Mouse (Mus musculus) MEL (cell line): ENCODE data around the gene Trim8. TPM values are rescaled to one million over a fixed set of nuclear protein-coding genes. Genes with fewer than 3 reads are reported as not detected.

Experiments used
- DNase-seq: peaks from one replicate; pipeline ENCODE4 v3.0.0; 2011; ENCODE audit warnings: low read depth, low spot score
- H3K27ac ChIP-seq: 2 replicates; pipeline ENCODE4 v1.5.1; 2012; ENCODE audit warnings: low read depth, mild to moderate bottlenecking, control low read depth, low read length, moderate library complexity; ENCODE audit not compliant: control insufficient read depth
- H3K27me3 ChIP-seq, 2 experiments: fragments of 150-350 bp in 1 of 2; sonication (generic) in 1 of 2; 2 replicates each; pipeline ENCODE4 v1.6.1; 2012; ENCODE audit warnings: low read length in 2 of 2, mild to moderate bottlenecking in 2 of 2, improper control_type of control experiment in 1 of 2, moderate library complexity in 1 of 2; ENCODE audit not compliant: insufficient read depth in 2 of 2, control insufficient read depth in 1 of 2
- H3K36me3 ChIP-seq, 2 experiments: 2 replicates each; pipeline ENCODE4 v1.6.1; 2012 to 2014; ENCODE audit warnings: low read length in 2 of 2, improper control_type of control experiment in 1 of 2, inconsistent platforms in 1 of 2, mild to moderate bottlenecking in 1 of 2; ENCODE audit not compliant: insufficient read depth in 2 of 2, control insufficient read depth in 1 of 2
- H3K4me1 ChIP-seq, 2 experiments: fragments of 150-350 bp in 1 of 2; sonication (generic) in 1 of 2; 2 replicates each; pipeline ENCODE4 v1.6.1; 2012; ENCODE audit warnings: low read length in 2 of 2, improper control_type of control experiment in 1 of 2, mild to moderate bottlenecking in 1 of 2; ENCODE audit not compliant: insufficient read depth in 2 of 2, control insufficient read depth in 1 of 2
- H3K4me3 ChIP-seq, 2 experiments: fragments of 150-350 bp in 1 of 2; sonication (generic) in 1 of 2; 2 replicates each; pipeline ENCODE4 v1.5.1; 2012; ENCODE audit warnings: low read depth in 2 of 2, low read length in 2 of 2, mild to moderate bottlenecking in 2 of 2, moderate library complexity in 2 of 2, control low read depth in 1 of 2, improper control_type of control experiment in 1 of 2; ENCODE audit not compliant: control insufficient read depth in 1 of 2, insufficient read depth in 1 of 2
- H3K79me2 ChIP-seq: 2 replicates; pipeline ENCODE4 v1.6.1; 2012; ENCODE audit warnings: mild to moderate bottlenecking, low read length, moderate library complexity; ENCODE audit not compliant: control insufficient read depth, poor library complexity, insufficient read depth
- H3K9ac ChIP-seq: 2 replicates; pipeline ENCODE4 v1.6.1; 2012; ENCODE audit warnings: low read depth, mild to moderate bottlenecking, control low read depth, low read length, moderate library complexity; ENCODE audit not compliant: control insufficient read depth, poor library complexity, severe bottlenecking
- H3K9me3 ChIP-seq: fragments of 150-350 bp; sonication (generic); replicated peaks from 2 replicates; pipeline ENCODE4 v1.6.1; 2012; ENCODE audit warnings: mild to moderate bottlenecking, low read length, improper control_type of control experiment, moderate library complexity; ENCODE audit not compliant: insufficient read depth
- E2F4 ChIP-seq: IDR thresholded peaks from 2 replicates; pipeline ENCODE4 v1.6.1; 2011; ENCODE audit warnings: low read depth, low read length, improper control_type of control experiment, borderline replicate concordance
- ELF1 ChIP-seq: IDR thresholded peaks from 2 replicates; pipeline ENCODE4 v1.6.1; 2014; ENCODE audit warnings: low read depth, mild to moderate bottlenecking, inconsistent platforms, low read length, improper control_type of control experiment, moderate library complexity
- EP300 ChIP-seq, 2 experiments: IDR thresholded peaks; 2 replicates each; pipeline ENCODE4 v1.6.1; 2011; ENCODE audit warnings: improper control_type of control experiment in 2 of 2, low read length in 2 of 2, low read depth in 1 of 2, mild to moderate bottlenecking in 1 of 2
- ETS1 ChIP-seq: IDR thresholded peaks from 2 replicates; pipeline ENCODE4 v1.6.1; 2012; ENCODE audit warnings: low read depth, mild to moderate bottlenecking, inconsistent platforms, low read length, improper control_type of control experiment, moderate library complexity
- GATA1 ChIP-seq: IDR thresholded peaks from 2 replicates; pipeline ENCODE4 v1.6.1; 2011; ENCODE audit warnings: low read depth, low read length, improper control_type of control experiment
- HCFC1 ChIP-seq: IDR thresholded peaks from 2 replicates; pipeline ENCODE4 v1.6.1; 2012; ENCODE audit warnings: low read depth, mild to moderate bottlenecking, inconsistent platforms, low read length, improper control_type of control experiment, moderate library complexity
- JUND ChIP-seq: IDR thresholded peaks from 2 replicates; pipeline ENCODE4 v1.6.1; 2011; ENCODE audit warnings: low read depth, mild to moderate bottlenecking, improper control_type of control experiment, low read length
- MAX ChIP-seq: IDR thresholded peaks from 2 replicates; pipeline ENCODE4 v1.6.1; 2011; ENCODE audit warnings: low read length, improper control_type of control experiment
- MAZ ChIP-seq: IDR thresholded peaks from 2 replicates; pipeline ENCODE4 v1.6.1; 2012; ENCODE audit warnings: low read depth, mild to moderate bottlenecking, inconsistent platforms, low read length, improper control_type of control experiment
- MXI1 ChIP-seq: IDR thresholded peaks from 2 replicates; pipeline ENCODE4 v1.6.1; 2011; ENCODE audit warnings: mild to moderate bottlenecking, low read depth, low read length, improper control_type of control experiment
- MYC ChIP-seq: IDR thresholded peaks from 2 replicates; pipeline ENCODE4 v1.6.1; 2011; ENCODE audit warnings: low read depth, mild to moderate bottlenecking, low read length, improper control_type of control experiment, moderate library complexity
- NELFE ChIP-seq: IDR thresholded peaks from 2 replicates; pipeline ENCODE4 v1.6.1; 2011; ENCODE audit warnings: low read depth, low read length, improper control_type of control experiment
- NRF1 ChIP-seq: IDR thresholded peaks from 2 replicates; pipeline ENCODE4 v1.6.1; 2014; ENCODE audit warnings: low read depth, mild to moderate bottlenecking, inconsistent platforms, low read length, improper control_type of control experiment, moderate library complexity; ENCODE audit not compliant: poor library complexity, insufficient read depth, severe bottlenecking
- RCOR1 ChIP-seq: IDR thresholded peaks from 2 replicates; pipeline ENCODE4 v1.6.1; 2012; ENCODE audit warnings: low read depth, mild to moderate bottlenecking, inconsistent platforms, low read length, improper control_type of control experiment
- SIN3A ChIP-seq: IDR thresholded peaks from 2 replicates; pipeline ENCODE4 v1.6.1; 2012; ENCODE audit warnings: low read length, improper control_type of control experiment, inconsistent platforms
- TBP ChIP-seq: IDR thresholded peaks from 2 replicates; pipeline ENCODE4 v1.8.0; 2011; ENCODE audit warnings: low read depth, low read length, improper control_type of control experiment
- TCF12 ChIP-seq: IDR thresholded peaks from 2 replicates; pipeline ENCODE4 v1.6.1; 2014; ENCODE audit warnings: low read depth, mild to moderate bottlenecking, inconsistent platforms, low read length, improper control_type of control experiment, moderate library complexity
- UBTF ChIP-seq: IDR thresholded peaks from 2 replicates; pipeline ENCODE4 v1.6.1; 2012; ENCODE audit warnings: low read depth, mild to moderate bottlenecking, inconsistent platforms, low read length, improper control_type of control experiment, moderate library complexity, borderline replicate concordance; ENCODE audit not compliant: insufficient read depth
- USF2 ChIP-seq, 2 experiments: IDR thresholded peaks; 2 replicates each; pipeline ENCODE4 v1.6.1; 2011 to 2012; ENCODE audit warnings: improper control_type of control experiment in 2 of 2, low read length in 2 of 2, borderline replicate concordance in 1 of 2, inconsistent platforms in 1 of 2, low read depth in 1 of 2, mild to moderate bottlenecking in 1 of 2; ENCODE audit not compliant: insufficient read depth in 1 of 2
- ZC3H11A ChIP-seq: IDR thresholded peaks from 2 replicates; pipeline ENCODE4 v1.6.1; 2012; ENCODE audit warnings: low read depth, mild to moderate bottlenecking, inconsistent platforms, low read length, improper control_type of control experiment
- ZKSCAN1 ChIP-seq: IDR thresholded peaks from 2 replicates; pipeline ENCODE4 v1.6.1; 2012; ENCODE audit warnings: low read depth, mild to moderate bottlenecking, inconsistent platforms, low read length, improper control_type of control experiment, moderate library complexity
- polyA plus RNA-seq, 2 experiments: library from polyadenylated mRNA; stranded (reverse) in 1 of 2; unstranded in 1 of 2; fragments of >175 nt in 1 of 2; fragments of >200 nt in 1 of 2; gene quantifications; 2 replicates each; pipeline versions ENCODE4 v1.2.1 to v1.2.4; 2012; ENCODE audit warnings: low replicate concordance in 2 of 2, low read depth in 1 of 2; ENCODE audit not compliant: insufficient read length in 2 of 2, insufficient read depth in 1 of 2, missing spikeins in 1 of 2
- total RNA-seq: library from RNA; depleted of rRNA; stranded (reverse); fragments of 300-350 nt; gene quantifications from 2 replicates; pipeline ENCODE4 v1.2.3, GENCODE M21; 2012

The Trim8 gene
- total and polyA plus RNA-seq, 3 experiments: 19.1 to 57.2 TPM; not detected in 1

DNA sequence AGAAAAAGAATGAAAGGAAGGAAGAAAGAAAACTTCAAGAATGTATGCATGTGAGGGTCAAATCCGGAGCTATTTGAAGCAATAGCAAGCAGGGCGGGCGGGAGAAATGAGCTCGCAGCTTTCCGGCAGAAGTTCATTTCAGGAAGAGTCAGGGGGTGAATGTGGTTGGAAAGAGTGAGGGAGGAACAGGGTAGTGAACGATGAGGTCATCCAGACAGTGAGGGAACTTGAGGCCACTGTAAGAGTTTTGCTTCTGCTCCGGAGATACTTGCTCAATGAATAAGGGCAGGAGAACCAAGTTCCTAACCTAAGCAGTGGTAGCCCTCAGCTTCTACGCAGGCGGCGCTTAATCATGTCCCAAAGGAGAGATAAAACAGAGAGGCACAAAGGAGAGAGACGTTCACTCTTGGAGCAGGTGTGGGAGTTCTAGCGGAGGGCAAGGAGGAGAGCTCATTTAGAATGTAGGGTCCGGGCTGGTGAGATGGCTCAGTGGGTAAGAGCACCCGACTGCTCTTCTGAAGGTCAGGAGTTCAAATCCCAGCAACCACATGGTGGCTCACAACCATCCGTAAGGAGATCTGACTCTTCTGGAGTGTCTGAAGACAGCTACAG lies 21.0 kb downstream of the Trim8 start:
- Histone ChIP-seq H3K9ac (peak overlapping the region; percentile 60), H3K79me2 (no peaks in the 10 kb centered on the region), H3K4me1 (peaks cover 6 to 23% of the 10 kb centered on the region in 2 experiments), H3K27me3 (no peaks in the 10 kb centered on the region)
- DNase-seq: peak; percentile 84
- TF ChIP-seq EP300 (IDR thresholded peaks at IDR 0.05; ENCODE audit: low read depth in 1 of 2, low read length in 2 of 2) (no peak), HCFC1 (no peak), ZC3H11A (no peak), GATA1 (0 out of 2 replicates have a peak, but pooled peaks have one; percentile 33), MXI1 (peak; percentile 44; the same call in 1 of the 2 replicates), NRF1 (no peak), SIN3A (no peak), E2F4 (no peak), TCF12 (no peak), MAX (no peak), ELF1 (no peak), UBTF (no peak), RCOR1 (no peak), USF2 (IDR thresholded peaks at IDR 0.05; ENCODE audit: borderline replicate concordance in 1 of 2, insufficient read depth in 1 of 2, low read depth in 1 of 2, low read length in 2 of 2) (no peak), ETS1 (peak; percentile 68), MYC (no peak), JUND (no peak), TBP (peak; percentile 98), ZKSCAN1 (no peak), NELFE (no peak), MAZ (0 out of 2 replicates have a peak, but pooled peaks have one; percentile 10)
- TF ChIP-seq, all 39 proteins: peak for 5
- peak overlapping the region; percentile 47 to 61 for H3K4me3 ChIP-seq
- no peaks in the 10 kb centered on the region for H3K9me3 ChIP-seq
- H3K27ac ChIP-seq: peak overlapping the region; percentile 55
- H3K36me3 ChIP-seq: peaks cover 0 to 4% of the 10 kb centered on the region in 2 experiments; a peak in 2 of 4 replicates
